ENCODE assay signal across 8 mouse cellular contexts in the genomic region with DNA sequence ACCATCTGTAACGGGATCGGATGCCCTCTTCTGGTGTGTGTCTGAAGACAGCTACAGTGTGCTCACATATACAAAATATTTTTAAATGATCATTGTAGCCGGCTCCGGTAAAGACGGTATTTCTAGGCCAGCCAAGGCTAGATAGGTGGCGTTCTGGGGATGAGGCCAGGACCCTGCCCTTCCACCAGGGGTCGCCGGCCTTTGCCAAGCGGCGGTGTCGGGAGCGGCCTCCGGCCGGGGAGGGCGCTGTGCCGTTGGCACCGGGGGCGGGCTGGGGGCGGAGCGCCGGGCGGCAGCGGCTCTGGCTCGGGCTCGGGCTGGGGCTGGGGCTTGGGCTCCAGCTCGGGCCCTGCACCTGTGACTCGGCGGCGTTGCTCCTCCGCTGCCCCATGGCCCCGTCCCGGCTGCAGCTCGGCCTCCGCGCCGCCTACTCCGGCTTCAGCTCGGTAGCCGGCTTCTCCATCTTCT. TPM values are rescaled to one million over a fixed set of nuclear protein-coding genes. Genes with fewer than 3 reads are reported as not detected.
DNase-seq lines count a peak whose midpoint lies in the region; ATAC-seq lines count a peak whose summit lies in the region.

No protein-coding gene starts in this region.

- peak; percentile 72 for ATAC-seq in activated CD4-positive, CD25-positive, alpha-beta regulatory T cell, adult 4 months
- ATAC-seq in common myeloid progenitor, adult 5-6 weeks (replicated peaks; ENCODE audit: low read depth, poor library complexity, severe bottlenecking), result peak; percentile 51
- ATAC-seq in intestine, embryonic 14.5 days (replicated peaks; ENCODE audit: low FRiP score, low TSS enrichment, low read depth), result peak; percentile 87
- ATAC-seq in megakaryocyte-erythroid progenitor cell, adult 5-6 weeks (replicated peaks; ENCODE audit: low FRiP score, low TSS enrichment, poor library complexity, severe bottlenecking), result peak; percentile 45

- H3K4me3 ChIP-seq in intestine, embryonic 14.5 days (ENCODE audit: low read depth, low read length), result peak overlapping the region; percentile 50

- intact Hi-C loops in gastrocnemius, postnatal 14 days (cut with DNase I; ENCODE audit: low total_unique reads), result no loop called here
- intact Hi-C loops in left cerebral cortex, postnatal 14 days (cut with DNase I), result loop anchor here (1.0 to 5.0 kb wide), 2 partner anchors 65 to 168 kb away; no protein-coding TSS in a partner anchor

- H3K4me2 ChIP-seq in intestine, embryonic 14.5 days (ENCODE audit: low read length), result peak overlapping the region; percentile 72

- no peaks in the 10 kb centered on the region for H3K9me3 ChIP-seq in intestine, embryonic 14.5 days (ENCODE audit: control insufficient read depth, low read length)

- peaks cover 32% of the 10 kb centered on the region for H3K4me1 ChIP-seq in intestine, embryonic 14.5 days (replicated peaks; ENCODE audit: control insufficient read depth, insufficient read depth, low read length)

- WGBS in intestine, embryonic 14.5 days, result 3% methylated on average over 35 of the region's 39 CpGs

- no peaks in the 10 kb centered on the region for H3K36me3 ChIP-seq in intestine, embryonic 14.5 days (ENCODE audit: control insufficient read depth, insufficient read depth, low read length)

- no peaks in the 10 kb centered on the region for H3K27me3 ChIP-seq in intestine, embryonic 14.5 days (replicated peaks; ENCODE audit: control insufficient read depth, insufficient read depth, low read length)

- peak; percentile 93 for DNase-seq in gastrocnemius, postnatal 14 days
- peak; percentile 92 for DNase-seq in intestine, embryonic 14.5 days (ENCODE audit: low spot score)
- peak; percentile 79 to 87 for DNase-seq in left cerebral cortex, postnatal 14 days (ENCODE audit: low spot score in 2 of 2)
- DNase-seq in right cerebral cortex, postnatal 14 days, result peak; percentile 91
- peak; percentile 81 to 90 for DNase-seq in urinary bladder, postnatal 36 days (ENCODE audit: low spot score in 2 of 2)

- H3K9ac ChIP-seq in intestine, embryonic 14.5 days (ENCODE audit: low read length), result peak overlapping the region; percentile 60

- H3K27ac ChIP-seq in intestine, embryonic 14.5 days (ENCODE audit: low read depth), result no peak overlapping the region

RNA-seq across cellular contexts. Expression of a gene that starts 5.8 kb away (rescaled TPM):
- 10 to 100 TPM; 23.6 to 29.0 TPM for polyA plus RNA-seq in activated CD4-positive, CD25-positive, alpha-beta regulatory T cell, adult 4 months (2017; shearing (Covaris generic))
- total RNA-seq in common myeloid progenitor, adult 5-6 weeks (2017), result 55.3 and 57.2 TPM in 2 replicates
- 10 to 100 TPM; 39.9 to 40.3 TPM for total RNA-seq in gastrocnemius, postnatal 14 days (2021)
- 22.5 and 26.7 TPM in 2 replicates for polyA plus RNA-seq in intestine, embryonic 14.5 days (2014; fragmentation: Nextera tagmentation; extraction: Ambion mirVana)
- total RNA-seq in left cerebral cortex, postnatal 14 days (2021), result 100 to 1,000 TPM; 157 to 169 TPM
- 91.5 and 112 TPM in 2 replicates for total RNA-seq in megakaryocyte-erythroid progenitor cell, adult 5-6 weeks (2014; fragmentation: Nextera tagmentation)
- 53.7 and 72.6 TPM in 2 replicates for total RNA-seq in megakaryocyte-erythroid progenitor cell, adult 5-6 weeks (2017)

RNA-seq across cellular contexts. Expression of a gene that starts 16.4 kb away (rescaled TPM):
- polyA plus RNA-seq in activated CD4-positive, CD25-positive, alpha-beta regulatory T cell, adult 4 months (2017; shearing (Covaris generic)), result not detected
- 6.1 and 7.5 TPM in 2 replicates for total RNA-seq in common myeloid progenitor, adult 5-6 weeks (2017)
- total RNA-seq in gastrocnemius, postnatal 14 days (2021), result 1 to 10 TPM; 6.2 to 9.7 TPM
- polyA plus RNA-seq in intestine, embryonic 14.5 days (2014; fragmentation: Nextera tagmentation; extraction: Ambion mirVana), result 6.3 and 8.7 TPM in 2 replicates
- 10 to 100 TPM; 28.9 to 36.7 TPM for total RNA-seq in left cerebral cortex, postnatal 14 days (2021)
- 12.0 and 13.1 TPM in 2 replicates for total RNA-seq in megakaryocyte-erythroid progenitor cell, adult 5-6 weeks (2014; fragmentation: Nextera tagmentation)
- 6.8 and 8.2 TPM in 2 replicates for total RNA-seq in megakaryocyte-erythroid progenitor cell, adult 5-6 weeks (2017)

RNA-seq across cellular contexts. Expression of a gene that starts 53.0 kb away (rescaled TPM):
- under 1 TPM in 1 of 2 experiments, not detected in 1; 0.33 TPM for polyA plus RNA-seq in activated CD4-positive, CD25-positive, alpha-beta regulatory T cell, adult 4 months (2017; shearing (Covaris generic))
- 0.49 and 2.3 TPM in 2 replicates for total RNA-seq in common myeloid progenitor, adult 5-6 weeks (2017)
- under 1 TPM; 0.49 to 0.60 TPM for total RNA-seq in gastrocnemius, postnatal 14 days (2021)
- not detected in 2 replicates for polyA plus RNA-seq in intestine, embryonic 14.5 days (2014; fragmentation: Nextera tagmentation; extraction: Ambion mirVana)
- total RNA-seq in left cerebral cortex, postnatal 14 days (2021), result under 1 TPM; 0.94 to 0.97 TPM
- 0.87 TPM in 1 of 2 replicates, not detected in the other for total RNA-seq in megakaryocyte-erythroid progenitor cell, adult 5-6 weeks (2014; fragmentation: Nextera tagmentation)
- total RNA-seq in megakaryocyte-erythroid progenitor cell, adult 5-6 weeks (2017), result not detected in 2 replicates
